Mouse (Mus musculus) embryonic facial prominence, embryonic 11.5 days (tissue): Measurements from ENCODE around the gene Rap2b. TPM values are rescaled to one million over a fixed set of nuclear protein-coding genes. Genes with fewer than 3 reads are reported as not detected.

Experiments used
- ATAC-seq: fragments of 200-750 bp; cut with Nextera tagmentation; replicated peaks from 2 replicates; pipeline ENCODE4 v1.8.0; 2017; ENCODE audit warnings: low read depth; ENCODE audit not compliant: insufficient number of reproducible peaks, low FRiP score, low TSS enrichment
- DNase-seq: peaks from one replicate; pipeline ENCODE4 v3.0.0-alpha.2; 2015; ENCODE audit warnings: low spot score
- H3K27ac ChIP-seq: fragments of 300-500 bp; sonication (generic); replicated peaks from 2 replicates; pipeline ENCODE4 v1.5.1; 2014; ENCODE audit warnings: mild to moderate bottlenecking, low read depth, low read length, control low read depth
- H3K27me3 ChIP-seq: fragments of 300-500 bp; sonication (generic); 2 replicates; pipeline ENCODE4 v1.6.1; 2014; ENCODE audit warnings: mild to moderate bottlenecking, low read length, moderate library complexity, mixed read lengths; ENCODE audit not compliant: control insufficient read depth, insufficient read depth
- H3K36me3 ChIP-seq: fragments of 300-500 bp; sonication (generic); replicated peaks from 2 replicates; pipeline ENCODE4 v1.6.1; 2014; ENCODE audit warnings: low read depth, mild to moderate bottlenecking, low read length, moderate library complexity, mixed read lengths; ENCODE audit not compliant: control insufficient read depth, insufficient read depth
- H3K4me1 ChIP-seq: fragments of 300-500 bp; sonication (generic); 2 replicates; pipeline ENCODE4 v1.6.1; 2014; ENCODE audit warnings: low read length, mixed read lengths; ENCODE audit not compliant: control insufficient read depth, insufficient read depth
- H3K4me2 ChIP-seq: fragments of 300-500 bp; sonication (generic); 2 replicates; pipeline ENCODE4 v1.6.1; 2014; ENCODE audit warnings: low read depth, mild to moderate bottlenecking, control low read depth, low read length, moderate library complexity
- H3K4me3 ChIP-seq: fragments of 300-500 bp; sonication (generic); 2 replicates; pipeline ENCODE4 v1.5.1; 2014; ENCODE audit warnings: low read depth, low read length, control low read depth
- H3K9ac ChIP-seq: fragments of 300-500 bp; sonication (generic); replicated peaks from 2 replicates; pipeline ENCODE4 v1.6.1; 2014; ENCODE audit warnings: mild to moderate bottlenecking, control low read depth, low read length
- H3K9me3 ChIP-seq: fragments of 300-500 bp; sonication (generic); replicated peaks from 2 replicates; pipeline ENCODE4 v1.6.1; 2016; ENCODE audit warnings: mild to moderate bottlenecking, low read length, inconsistent platforms, mixed read lengths; ENCODE audit not compliant: control insufficient read depth
- WGBS: fragments of 180-500 bp; shearing (Covaris S2); extraction: QIAGEN DNeasy Blood & Tissue Kit; methylation state at CpG from one replicate; pipeline ENCODE4 v1.1.7; 2014; 5-methylcytosine and 5-hydroxymethylcytosine counted together
- polyA plus RNA-seq: library from polyadenylated mRNA; unstranded; fragments of >200 nt; fragmentation: Nextera tagmentation; extraction: Ambion mirVana; gene quantifications from 2 replicates; pipeline ENCODE4 v1.2.1, GENCODE M21; 2014

Gene Rap2b
- polyA plus RNA-seq, 1 experiment from 2014 or later, result 14.6 TPM

GRCm38 (mm10) chr3:61391564-61391963 is 30.1 kb downstream of the Rap2b start:
- H3K4me2 ChIP-seq, result no peak overlapping the region
- H3K4me3 ChIP-seq, result no peak overlapping the region
- no peaks in the 10 kb centered on the region for H3K27me3 ChIP-seq
- H3K27ac ChIP-seq, result no peak overlapping the region
- no peak overlapping the region for H3K9ac ChIP-seq
- no peaks in the 10 kb centered on the region for H3K4me1 ChIP-seq
- ATAC-seq, result no peak
- no peaks in the 10 kb centered on the region for H3K9me3 ChIP-seq
- WGBS, result 83% methylated on average over 4 of the region's 4 CpGs
- no peaks in the 10 kb centered on the region for H3K36me3 ChIP-seq
- no peak for DNase-seq

- H3K4me1 ChIP-seq, result no peaks in the 10 kb centered on the region
- no peaks in the 10 kb centered on the region for H3K27me3 ChIP-seq
- no peak overlapping the region for H3K4me2 ChIP-seq
- no peak overlapping the region for H3K9ac ChIP-seq
- WGBS, result 95% methylated on average over 1 of the region's 1 CpGs
- no peaks in the 10 kb centered on the region for H3K9me3 ChIP-seq
- ATAC-seq (no peak), DNase-seq (no peak)
- no peak overlapping the region for H3K4me3 ChIP-seq
- H3K27ac ChIP-seq, result no peak overlapping the region
- no peaks in the 10 kb centered on the region for H3K36me3 ChIP-seq
Observed at GRCm38 (mm10) chr3:61392881-61393280, 31.4 kb downstream of the Rap2b start.

GRCm38 (mm10) chr3:61393520-61393919 is 32.1 kb downstream of the Rap2b start:
- no peak for ATAC-seq
- Histone ChIP-seq H3K4me3 (no peak overlapping the region), H3K4me1 (no peaks in the 10 kb centered on the region), H3K9ac (no peak overlapping the region), H3K27ac (no peak overlapping the region), H3K36me3 (no peaks in the 10 kb centered on the region), H3K9me3 (no peaks in the 10 kb centered on the region), H3K27me3 (no peaks in the 10 kb centered on the region), H3K4me2 (no peak overlapping the region)
- 60% methylated on average over 3 of the region's 3 CpGs for WGBS
- DNase-seq, result no peak

GRCm38 (mm10) chr3:61395382-61395781 is 33.9 kb downstream of the Rap2b start:
- no peak overlapping the region for H3K4me2 ChIP-seq
- WGBS, result 86% methylated on average over 3 of the region's 3 CpGs
- no peak overlapping the region for H3K4me3 ChIP-seq
- H3K36me3 ChIP-seq, result no peaks in the 10 kb centered on the region
- no peak overlapping the region for H3K27ac ChIP-seq
- ATAC-seq (no peak), DNase-seq (no peak)
- no peaks in the 10 kb centered on the region for H3K9me3 ChIP-seq
- H3K4me1 ChIP-seq, result no peaks in the 10 kb centered on the region
- H3K27me3 ChIP-seq, result no peaks in the 10 kb centered on the region
- no peak overlapping the region for H3K9ac ChIP-seq

- H3K9ac ChIP-seq, result no peak overlapping the region
- H3K4me3 ChIP-seq, result no peak overlapping the region
- H3K9me3 ChIP-seq, result no peaks in the 10 kb centered on the region
- no peak overlapping the region for H3K27ac ChIP-seq
- WGBS, result 62% methylated on average over 2 of the region's 2 CpGs
- H3K4me1 ChIP-seq, result no peaks in the 10 kb centered on the region
- ATAC-seq (no peak), DNase-seq (no peak)
- H3K36me3 ChIP-seq, result no peaks in the 10 kb centered on the region
- H3K27me3 ChIP-seq, result no peaks in the 10 kb centered on the region
- H3K4me2 ChIP-seq, result no peak overlapping the region
Observed at GRCm38 (mm10) chr3:61396728-61397127, 35.3 kb downstream of the Rap2b start.

GRCm38 (mm10) chr3:61400823-61401387 is 39.5 kb downstream of the Rap2b start:
- H3K4me3 ChIP-seq, result no peak overlapping the region
- H3K9ac ChIP-seq, result no peak overlapping the region
- H3K36me3 ChIP-seq, result no peaks in the 10 kb centered on the region
- WGBS, result 44% methylated on average over 1 of the region's 1 CpGs
- DNase-seq (no peak), ATAC-seq (no peak)
- no peaks in the 10 kb centered on the region for H3K9me3 ChIP-seq
- H3K27me3 ChIP-seq, result no peaks in the 10 kb centered on the region
- no peak overlapping the region for H3K4me2 ChIP-seq
- no peak overlapping the region for H3K27ac ChIP-seq
- H3K4me1 ChIP-seq, result no peaks in the 10 kb centered on the region

- no peak for DNase-seq
- no peak overlapping the region for H3K4me3 ChIP-seq
- no peak overlapping the region for H3K27ac ChIP-seq
- H3K27me3 ChIP-seq, result no peaks in the 10 kb centered on the region
- H3K9ac ChIP-seq, result no peak overlapping the region
- H3K36me3 ChIP-seq, result no peaks in the 10 kb centered on the region
- H3K9me3 ChIP-seq, result no peaks in the 10 kb centered on the region
- no peaks in the 10 kb centered on the region for H3K4me1 ChIP-seq
- no peak for ATAC-seq
- H3K4me2 ChIP-seq, result no peak overlapping the region
- 84% methylated on average over 4 of the region's 4 CpGs for WGBS
Observed at GRCm38 (mm10) chr3:61406921-61407320, 45.5 kb downstream of the Rap2b start.

GRCm38 (mm10) chr3:61409683-61410082 is 48.2 kb downstream of the Rap2b start:
- Histone ChIP-seq H3K36me3 (no peaks in the 10 kb centered on the region), H3K4me1 (no peaks in the 10 kb centered on the region), H3K4me2 (no peak overlapping the region), H3K9me3 (no peaks in the 10 kb centered on the region), H3K27me3 (no peaks in the 10 kb centered on the region), H3K4me3 (no peak overlapping the region), H3K9ac (no peak overlapping the region), H3K27ac (no peak overlapping the region)
- no peak for ATAC-seq
- 78% methylated on average over 6 of the region's 6 CpGs for WGBS
- no peak for DNase-seq
